Mouse (Mus musculus) forebrain, postnatal 0 days (tissue): ENCODE results near the gene Nol12. TPM values are rescaled to one million over a fixed set of nuclear protein-coding genes. Genes with fewer than 3 reads are reported as not detected.
A peak's percentile ranks its signal among the peaks of the same experiment; 100 is the strongest.

Experiments used
- ATAC-seq: fragments of 200-750 bp; cut with Nextera tagmentation; 2 replicates; pipeline ENCODE4 v1.8.0; 2017; ENCODE audit warnings: mild to moderate bottlenecking, moderate library complexity
- DNase-seq: peaks from one replicate; pipeline ENCODE4 v3.0.0-alpha.2; 2015
- H3K27ac ChIP-seq: fragments of 300-500 bp; sonication (generic); 2 replicates; pipeline ENCODE4 v1.5.1; 2014; ENCODE audit warnings: low read depth, mild to moderate bottlenecking, antibody characterized with exemption, low read length, moderate library complexity, mixed read lengths
- H3K27me3 ChIP-seq: fragments of 300-500 bp; sonication (generic); 2 replicates; pipeline ENCODE4 v1.6.1; 2014; ENCODE audit warnings: mild to moderate bottlenecking, low read length, mixed read lengths; ENCODE audit not compliant: insufficient read depth
- H3K36me3 ChIP-seq: fragments of 300-500 bp; sonication (generic); 2 replicates; pipeline ENCODE4 v1.6.1; 2014; ENCODE audit warnings: mild to moderate bottlenecking, moderate library complexity; ENCODE audit not compliant: insufficient read depth
- H3K4me1 ChIP-seq: fragments of 300-500 bp; sonication (generic); 2 replicates; pipeline ENCODE4 v1.6.1; 2014; ENCODE audit warnings: antibody characterized with exemption; ENCODE audit not compliant: insufficient read depth
- H3K4me2 ChIP-seq: fragments of 300-500 bp; sonication (generic); 2 replicates; pipeline ENCODE4 v1.6.1; 2014; ENCODE audit warnings: low read depth, mild to moderate bottlenecking, moderate library complexity
- H3K4me3 ChIP-seq: fragments of 300-500 bp; sonication (generic); 2 replicates; pipeline ENCODE4 v1.5.1; 2014; ENCODE audit warnings: low read depth, low read length, mixed read lengths
- H3K9ac ChIP-seq: fragments of 300-500 bp; sonication (generic); 2 replicates; pipeline ENCODE4 v1.6.1; 2014; ENCODE audit warnings: mild to moderate bottlenecking
- H3K9me3 ChIP-seq: fragments of 300-500 bp; sonication (generic); 2 replicates; pipeline ENCODE4 v1.6.1; 2016; ENCODE audit warnings: low read length
- CTCF ChIP-seq: sonication (generic); IDR thresholded peaks from 2 replicates; pipeline ENCODE4 v1.5.1; 2016; ENCODE audit warnings: antibody characterized with exemption, control low read depth, low read depth
- WGBS: fragments of 180-500 bp; shearing (Covaris S2); extraction: QIAGEN DNeasy Blood & Tissue Kit; methylation state at CpG from one replicate; pipeline ENCODE4 v1.1.7; 2014; 5-methylcytosine and 5-hydroxymethylcytosine counted together
- microRNA-seq, 2 experiments: library from miRNA; unstranded; fragments of <30 nt; microRNA quantifications; one replicate each; pipeline ENCODE4; 2016
- polyA plus RNA-seq: library from polyadenylated mRNA; unstranded; fragments of >200 nt; fragmentation: Nextera tagmentation; extraction: Ambion mirVana; gene quantifications from 2 replicates; pipeline ENCODE4 v1.2.1, GENCODE M21; 2015
- total RNA-seq: library from RNA; depleted of rRNA; stranded (reverse); fragments of >200 nt; gene quantifications from 2 replicates; pipeline ENCODE4 v1.2.3, GENCODE M21; 2014; rRNA removed

Gene Nol12
- total and polyA plus RNA-seq, 2 experiments from 2014 or later, result 17.6 to 60.3 TPM

DNA sequence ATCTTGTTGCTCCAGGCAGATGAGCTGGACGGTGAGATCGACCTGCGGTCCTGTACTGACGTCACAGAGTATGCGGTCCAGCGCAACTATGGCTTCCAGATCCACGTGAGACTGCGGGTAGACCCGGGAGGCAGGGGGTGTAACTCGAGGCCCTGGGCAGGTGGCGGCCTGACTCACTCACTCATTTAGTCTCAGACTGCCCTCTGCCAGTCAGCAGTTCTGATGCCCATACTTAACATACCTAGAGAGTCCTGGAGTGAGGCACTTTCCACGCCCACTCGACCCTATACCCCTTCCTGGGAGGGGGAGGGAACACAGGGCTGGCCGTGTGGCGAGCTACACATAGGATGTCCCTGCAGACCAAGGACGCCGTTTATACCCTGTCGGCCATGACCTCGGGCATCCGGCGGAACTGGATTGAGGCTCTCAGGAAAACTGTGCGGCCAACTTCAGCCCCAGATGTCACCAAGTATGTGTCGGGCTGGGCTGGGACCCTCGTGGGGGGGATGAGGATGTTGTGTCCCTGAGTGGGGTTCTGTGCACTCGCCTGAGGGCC is 56.3 kb downstream of the Nol12 start:
- Histone ChIP-seq H3K27me3 (no peaks in the 10 kb centered on the region), H3K4me3 (no peak overlapping the region), H3K27ac (no peak overlapping the region), H3K9ac (no peak overlapping the region), H3K4me1 (peaks cover 4% of the 10 kb centered on the region; the same call in 1 of the 2 replicates), H3K4me2 (no peak overlapping the region), H3K36me3 (peaks cover 60% of the 10 kb centered on the region), H3K9me3 (no peaks in the 10 kb centered on the region)
- no peak for TF ChIP-seq CTCF
- WGBS, result 94% methylated on average over 25 of the region's 25 CpGs
- DNase-seq, result no peak
- ATAC-seq, result no peak

DNA sequence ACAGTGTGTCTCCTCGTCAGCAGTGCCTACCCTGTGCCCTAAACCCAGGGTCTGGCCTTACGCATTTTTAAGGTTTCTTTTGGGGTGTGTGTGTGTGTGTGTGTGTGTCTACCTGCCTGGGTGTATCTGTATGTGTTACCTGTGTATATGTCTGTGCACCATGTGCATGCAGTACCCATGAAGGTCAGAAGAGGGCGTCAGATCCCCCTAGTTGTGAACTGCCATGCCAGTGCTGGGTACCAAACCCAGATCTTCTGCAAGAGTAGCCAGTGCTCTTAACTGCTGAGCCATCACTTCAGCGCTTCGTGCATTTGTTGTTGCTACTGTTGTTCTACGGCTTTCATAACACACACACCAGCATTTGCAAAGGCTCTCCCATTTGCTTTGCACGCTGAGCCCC is 57.5 kb downstream of the Nol12 start:
- Histone ChIP-seq H3K4me3 (no peak overlapping the region), H3K27me3 (no peaks in the 10 kb centered on the region), H3K27ac (no peak overlapping the region), H3K4me1 (peaks cover 4% of the 10 kb centered on the region; the same call in 1 of the 2 replicates), H3K36me3 (peaks cover 61% of the 10 kb centered on the region), H3K9me3 (no peaks in the 10 kb centered on the region), H3K9ac (no peak overlapping the region), H3K4me2 (no peak overlapping the region)
- TF ChIP-seq CTCF, result peak; percentile 26; the same call in 1 of the 2 replicates
- ATAC-seq (no peak), DNase-seq (no peak)
- 93% methylated on average over 7 of the region's 7 CpGs for WGBS

DNA sequence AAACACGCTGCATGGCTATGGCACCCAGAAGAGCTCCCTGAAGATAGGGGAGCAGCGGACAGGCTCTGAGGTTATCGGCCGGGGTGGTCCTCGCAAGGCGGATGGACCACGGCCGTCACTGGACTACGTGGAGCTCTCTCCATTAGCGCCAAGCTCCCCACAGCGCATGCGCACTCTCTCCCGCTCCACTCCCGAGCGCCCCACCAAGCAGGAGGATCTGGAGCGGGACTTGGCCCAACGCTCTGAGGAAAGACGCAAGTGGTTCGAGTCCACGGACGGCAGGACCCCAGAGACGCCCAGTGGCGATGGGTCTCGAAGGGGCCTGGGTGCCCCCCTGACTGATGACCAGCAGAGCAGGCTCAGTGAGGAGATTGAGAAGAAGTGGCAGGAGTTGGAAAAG is 58.2 kb downstream of the Nol12 start:
- 97% methylated on average over 24 of the region's 24 CpGs for WGBS
- Histone ChIP-seq H3K27me3 (no peaks in the 10 kb centered on the region), H3K4me3 (no peak overlapping the region), H3K27ac (no peak overlapping the region), H3K4me2 (no peak overlapping the region), H3K36me3 (peaks cover 61% of the 10 kb centered on the region), H3K9ac (no peak overlapping the region), H3K4me1 (peaks cover 4% of the 10 kb centered on the region; the same call in 1 of the 2 replicates), H3K9me3 (no peaks in the 10 kb centered on the region)
- no peak for DNase-seq
- no peak for TF ChIP-seq CTCF
- no peak for ATAC-seq

Small RNA genes lying within 50 kb of the gene (microRNA-seq; reads per million reads assigned to microRNA genes)
- gene Mir6955, result 0.39 to 0.49 reads per million in 2 experiments

Other genes starting within 250 kb of the Nol12 start
- 33.9 and 51.6 TPM in 2 replicates for gene Elfn2, start 216.2 kb upstream of the Nol12 start, total RNA-seq
- 8.1 and 10.1 TPM in 2 replicates for gene Elfn2, start 216.2 kb upstream of the Nol12 start, polyA plus RNA-seq
- 6.4 and 11.4 TPM in 2 replicates for gene Mfng, start 161.5 kb upstream of the Nol12 start, total RNA-seq
- gene Mfng, start 161.5 kb upstream of the Nol12 start, polyA plus RNA-seq, result 16.0 and 16.8 TPM in 2 replicates
- gene Card10, start 131.9 kb upstream of the Nol12 start, total RNA-seq, result 0.57 and 0.77 TPM in 2 replicates
- 1.2 and 1.7 TPM in 2 replicates for gene Card10, start 131.9 kb upstream of the Nol12 start, polyA plus RNA-seq
- 8.3 and 8.6 TPM in 2 replicates for gene Cdc42ep1, start 92.3 kb upstream of the Nol12 start, total RNA-seq
- 10.6 and 13.5 TPM in 2 replicates for gene Cdc42ep1, start 92.3 kb upstream of the Nol12 start, polyA plus RNA-seq
- not detected in 2 replicates for gene Lgals2, start 79.4 kb upstream of the Nol12 start, total RNA-seq
- gene Lgals2, start 79.4 kb upstream of the Nol12 start, polyA plus RNA-seq, result 0.52 TPM in 1 of 2 replicates, not detected in the other
- 37.0 and 42.9 TPM in 2 replicates for gene Gga1, start 57.7 kb upstream of the Nol12 start, total RNA-seq
- 54.8 and 55.7 TPM in 2 replicates for gene Gga1, start 57.7 kb upstream of the Nol12 start, polyA plus RNA-seq
- gene Gm49510, start 35.3 kb upstream of the Nol12 start, total RNA-seq, result not detected in 2 replicates
- not detected in 2 replicates for gene Gm49510, start 35.3 kb upstream of the Nol12 start, polyA plus RNA-seq
- gene Sh3bp1, start 35.2 kb upstream of the Nol12 start, total RNA-seq, result 2.0 and 6.4 TPM in 2 replicates
- gene Sh3bp1, start 35.2 kb upstream of the Nol12 start, polyA plus RNA-seq, result 3.3 and 4.3 TPM in 2 replicates
- gene Pdxp, start 21.0 kb upstream of the Nol12 start, total RNA-seq, result 263 and 283 TPM in 2 replicates
- gene Pdxp, start 21.0 kb upstream of the Nol12 start, polyA plus RNA-seq, result 174 and 175 TPM in 2 replicates
- 31.8 and 43.6 TPM in 2 replicates for gene Lgals1, start 8.2 kb upstream of the Nol12 start, total RNA-seq
- 63.2 and 99.4 TPM in 2 replicates for gene Lgals1, start 8.2 kb upstream of the Nol12 start, polyA plus RNA-seq
- 36.7 and 40.5 TPM in 2 replicates for gene Triobp, start 12.8 kb downstream of the Nol12 start, total RNA-seq
- 25.1 and 30.5 TPM in 2 replicates for gene Triobp, start 12.8 kb downstream of the Nol12 start, polyA plus RNA-seq
- 198 and 209 TPM in 2 replicates for gene H1f0, start 93.5 kb downstream of the Nol12 start, total RNA-seq
- gene H1f0, start 93.5 kb downstream of the Nol12 start, polyA plus RNA-seq, result 224 and 248 TPM in 2 replicates
- gene Galr3, start 107.0 kb downstream of the Nol12 start, total RNA-seq, result 0.62 TPM in 1 of 2 replicates, not detected in the other
- 0.12 and 0.20 TPM in 2 replicates for gene Galr3, start 107.0 kb downstream of the Nol12 start, polyA plus RNA-seq
- gene Ankrd54, start 128.0 kb downstream of the Nol12 start, total RNA-seq, result 43.3 and 50.5 TPM in 2 replicates
- 41.2 and 45.8 TPM in 2 replicates for gene Ankrd54, start 128.0 kb downstream of the Nol12 start, polyA plus RNA-seq
- gene Eif3l, start 140.2 kb downstream of the Nol12 start, total RNA-seq, result 213 and 218 TPM in 2 replicates
- gene Eif3l, start 140.2 kb downstream of the Nol12 start, polyA plus RNA-seq, result 179 and 191 TPM in 2 replicates
- 23.8 and 29.1 TPM in 2 replicates for gene Micall1, start 174.0 kb downstream of the Nol12 start, total RNA-seq
- gene Micall1, start 174.0 kb downstream of the Nol12 start, polyA plus RNA-seq, result 7.2 and 8.0 TPM in 2 replicates
- gene Polr2f, start 206.1 kb downstream of the Nol12 start, total RNA-seq, result 48.6 and 111 TPM in 2 replicates
- gene Polr2f, start 206.1 kb downstream of the Nol12 start, polyA plus RNA-seq, result 362 and 414 TPM in 2 replicates
- gene 1700088E04Rik, start 206.3 kb downstream of the Nol12 start, total RNA-seq, result 11.8 and 15.2 TPM in 2 replicates
- 19.3 and 23.7 TPM in 2 replicates for gene 1700088E04Rik, start 206.3 kb downstream of the Nol12 start, polyA plus RNA-seq
- gene Sox10, start 230.3 kb downstream of the Nol12 start, total RNA-seq, result 7.4 and 8.3 TPM in 2 replicates
- 4.8 and 6.3 TPM in 2 replicates for gene Sox10, start 230.3 kb downstream of the Nol12 start, polyA plus RNA-seq